Mouse (Mus musculus): Measurements from ENCODE around the gene Snrpd3. TPM values are rescaled to one million over a fixed set of nuclear protein-coding genes. Genes with fewer than 3 reads are reported as not detected.
A peak's percentile ranks its signal among the peaks of the same experiment; 100 is the strongest.

Snrpd3 gene
- polyA plus RNA-seq, 1 experiment from 2014 or later = 168 TPM

- peak; percentile 27; the same call in 1 of the 2 replicates for ATAC-seq (ENCODE audit: insufficient number of reproducible peaks, low FRiP score, low TSS enrichment, low read depth)
- peak overlapping the region; percentile 62 for H3K4me3 ChIP-seq (replicated peaks)
- H3K4me2 ChIP-seq (replicated peaks) = peak overlapping the region; percentile 99; the same call in 1 of the 2 replicates
- peaks cover 23% of the 10 kb centered on the region for H3K27me3 ChIP-seq
- no peak overlapping the region for H3K27ac ChIP-seq (replicated peaks)
- no peak overlapping the region for H3K9ac ChIP-seq
- no peaks in the 10 kb centered on the region for H3K36me3 ChIP-seq
- H3K9me3 ChIP-seq (replicated peaks) = no peaks in the 10 kb centered on the region
- WGBS = 40% methylated on average over 3 of the region's 3 CpGs
- H3K4me1 ChIP-seq = peaks cover 44% of the 10 kb centered on the region
These were observed 41.2 kb downstream of the Snrpd3 start for GRCm38 (mm10) chr10:75558515-75558914.

- no peak for ATAC-seq (ENCODE audit: insufficient number of reproducible peaks, low FRiP score, low TSS enrichment, low read depth)
- Histone ChIP-seq H3K9ac (0 out of 2 replicates have a peak overlapping the region, but pooled peaks have one; percentile 63), H3K4me2 (replicated peaks) (peak overlapping the region; percentile 99), H3K4me1 (peaks cover 44% of the 10 kb centered on the region), H3K9me3 (replicated peaks) (no peaks in the 10 kb centered on the region), H3K4me3 (replicated peaks) (peak overlapping the region; percentile 62), H3K36me3 (no peaks in the 10 kb centered on the region), H3K27ac (replicated peaks) (peak overlapping the region; percentile 58; the same call in 1 of the 2 replicates), H3K27me3 (peaks cover 23% of the 10 kb centered on the region)
- WGBS = 4% methylated on average over 14 of the region's 14 CpGs
These were observed 41.8 kb downstream of the Snrpd3 start for GRCm38 (mm10) chr10:75559041-75559675.

- Histone ChIP-seq H3K9ac (peak within 1 kb of the TSS; percentile 63), H3K27me3 (peaks cover 23% of the 10 kb centered on the region), H3K4me3 (replicated peaks) (peak within 1 kb of the TSS; percentile 62), H3K4me2 (replicated peaks) (peak within 1 kb of the TSS; percentile 99), H3K27ac (replicated peaks) (peak within 1 kb of the TSS; percentile 58), H3K9me3 (replicated peaks) (no peaks in the 10 kb centered on the region), H3K4me1 (peaks cover 44% of the 10 kb centered on the region), H3K36me3 (no peaks in the 10 kb centered on the region)
- under 1% methylated on average over 72 of the region's 75 CpGs for WGBS
- ATAC-seq (ENCODE audit: insufficient number of reproducible peaks, low FRiP score, low TSS enrichment, low read depth) = peak; percentile 37; the same call in 1 of the 2 replicates
These were observed 42.6 kb downstream of the Snrpd3 start, which contains the start of gene Lrrc75b for GRCm38 (mm10) chr10:75559676-75560548. Gene Lrrc75b, minus strand, starts transcription at chr10:75560330.

- Histone ChIP-seq H3K4me2 (replicated peaks) (peak overlapping the region; percentile 99), H3K4me1 (peaks cover 44% of the 10 kb centered on the region), H3K27me3 (peaks cover 23% of the 10 kb centered on the region), H3K36me3 (no peaks in the 10 kb centered on the region), H3K9ac (no peak overlapping the region), H3K4me3 (replicated peaks) (peak overlapping the region; percentile 62), H3K9me3 (replicated peaks) (no peaks in the 10 kb centered on the region), H3K27ac (replicated peaks) (peak overlapping the region; percentile 48; the same call in 1 of the 2 replicates)
- ATAC-seq (ENCODE audit: insufficient number of reproducible peaks, low FRiP score, low TSS enrichment, low read depth) = no peak; the same call in 1 of the 2 replicates
- 7% methylated on average over 6 of the region's 6 CpGs for WGBS
These were observed 43.2 kb downstream of the Snrpd3 start for GRCm38 (mm10) chr10:75560549-75560899.

DNA sequence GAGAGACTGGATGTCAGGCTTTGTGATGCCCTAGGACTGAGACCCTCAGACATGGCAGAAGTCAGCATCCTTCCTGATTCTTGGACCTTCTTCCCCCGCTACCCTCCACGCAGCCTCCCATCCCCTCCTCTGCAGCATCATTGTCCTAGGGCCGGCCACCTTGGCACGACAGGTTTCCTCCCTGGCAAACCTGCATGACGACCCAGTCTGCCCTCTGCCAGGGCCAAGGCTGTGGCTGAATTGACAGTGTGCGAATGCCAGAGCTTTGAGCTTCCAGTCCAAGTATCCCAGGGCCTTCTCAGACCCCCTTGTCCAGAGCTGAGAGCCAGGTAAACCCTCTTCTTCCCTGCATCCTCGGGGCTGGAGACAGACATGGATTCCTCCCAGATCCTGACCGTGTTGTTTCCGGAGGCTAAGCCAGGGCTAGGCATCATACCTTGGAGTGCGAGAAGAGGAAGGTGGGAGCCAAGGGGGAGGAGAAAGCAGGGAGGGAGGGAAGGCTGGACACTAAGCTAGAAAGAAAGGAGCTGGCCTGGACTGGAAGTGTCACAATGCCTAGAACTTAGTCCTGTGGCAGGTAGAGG, 43.8 kb downstream of the Snrpd3 start, which contains the start of gene Ggt1:
TSS of gene Ggt1 (plus strand) at position 534 of the 584 bp plus-strand sequence.
- 56% methylated on average over 10 of the region's 10 CpGs for WGBS
- ATAC-seq (ENCODE audit: insufficient number of reproducible peaks, low FRiP score, low TSS enrichment, low read depth) = no peak
- Histone ChIP-seq H3K4me3 (replicated peaks) (peak within 1 kb of the TSS; percentile 62), H3K36me3 (no peaks in the 10 kb centered on the region), H3K27me3 (peaks cover 23% of the 10 kb centered on the region), H3K9ac (no peak within 1 kb of the TSS), H3K4me1 (peaks cover 38% of the 10 kb centered on the region), H3K9me3 (replicated peaks) (no peaks in the 10 kb centered on the region), H3K27ac (replicated peaks) (peak within 1 kb of the TSS; percentile 48; the same call in 1 of the 2 replicates), H3K4me2 (replicated peaks) (peak within 1 kb of the TSS; percentile 99)

DNA sequence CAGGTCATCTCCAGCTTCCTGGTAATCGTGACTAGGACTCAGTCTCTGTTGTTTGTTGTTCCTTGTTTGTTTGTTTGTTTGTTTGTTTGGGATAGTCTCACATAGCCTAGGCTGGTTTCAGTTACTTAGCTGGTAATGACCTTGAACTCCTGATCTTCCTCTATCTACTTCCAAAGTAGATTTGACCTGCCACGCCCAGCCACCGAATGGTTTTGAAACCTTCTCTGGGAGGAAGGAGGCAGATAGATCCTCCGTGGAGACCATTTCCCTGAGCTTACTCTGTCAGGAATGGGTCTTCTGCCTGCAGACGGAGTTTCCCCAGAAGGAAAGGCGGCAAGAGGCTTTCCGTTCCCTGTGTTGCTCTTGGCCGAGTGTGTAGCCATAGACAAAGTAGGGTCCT, 45.2 kb downstream of the Snrpd3 start:
- Histone ChIP-seq H3K4me1 (peaks cover 28% of the 10 kb centered on the region), H3K9me3 (replicated peaks) (no peaks in the 10 kb centered on the region), H3K27me3 (peaks cover 23% of the 10 kb centered on the region), H3K36me3 (no peaks in the 10 kb centered on the region), H3K27ac (replicated peaks) (no peak overlapping the region), H3K9ac (no peak overlapping the region), H3K4me2 (replicated peaks) (no peak overlapping the region), H3K4me3 (replicated peaks) (no peak overlapping the region)
- ATAC-seq (ENCODE audit: insufficient number of reproducible peaks, low FRiP score, low TSS enrichment, low read depth) = no peak
- 81% methylated on average over 8 of the region's 8 CpGs for WGBS

DNA sequence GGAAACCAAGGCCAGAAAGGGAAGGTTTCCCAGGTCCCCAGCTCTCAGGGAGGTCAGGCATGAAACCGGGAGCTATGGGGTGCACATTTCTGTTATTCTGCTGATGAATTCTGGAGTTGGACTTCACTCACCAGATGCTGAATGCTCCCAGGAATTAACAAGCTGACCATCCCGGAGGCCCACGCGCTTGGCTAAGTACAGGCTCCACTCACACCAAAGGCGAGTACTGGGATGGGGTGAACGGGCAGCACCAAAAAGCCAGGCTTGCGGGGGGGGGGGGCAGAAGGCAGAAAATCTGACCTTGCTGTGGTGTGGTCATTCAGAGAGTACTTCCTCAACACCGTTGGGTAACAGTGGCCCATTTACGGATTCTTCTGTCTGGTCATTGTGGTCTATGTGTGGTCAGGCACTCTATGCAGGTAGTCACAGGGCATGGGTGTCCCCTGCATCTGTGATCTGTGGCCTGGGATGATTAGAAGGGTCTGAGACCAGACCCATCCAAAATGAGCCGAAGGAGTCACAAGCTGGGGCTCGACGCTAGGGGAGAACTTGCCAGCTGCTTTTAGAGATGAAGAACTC, 47.4 kb downstream of the Snrpd3 start:
- WGBS = 79% methylated on average over 12 of the region's 12 CpGs
- H3K9me3 ChIP-seq (replicated peaks) = no peaks in the 10 kb centered on the region
- H3K9ac ChIP-seq = no peak overlapping the region
- peaks cover 12% of the 10 kb centered on the region for H3K4me1 ChIP-seq
- ATAC-seq (ENCODE audit: insufficient number of reproducible peaks, low FRiP score, low TSS enrichment, low read depth) = no peak
- H3K4me3 ChIP-seq (replicated peaks) = no peak overlapping the region
- H3K27me3 ChIP-seq = peaks cover 22% of the 10 kb centered on the region
- no peak overlapping the region for H3K4me2 ChIP-seq (replicated peaks)
- H3K36me3 ChIP-seq = no peaks in the 10 kb centered on the region
- no peak overlapping the region for H3K27ac ChIP-seq (replicated peaks)

DNA sequence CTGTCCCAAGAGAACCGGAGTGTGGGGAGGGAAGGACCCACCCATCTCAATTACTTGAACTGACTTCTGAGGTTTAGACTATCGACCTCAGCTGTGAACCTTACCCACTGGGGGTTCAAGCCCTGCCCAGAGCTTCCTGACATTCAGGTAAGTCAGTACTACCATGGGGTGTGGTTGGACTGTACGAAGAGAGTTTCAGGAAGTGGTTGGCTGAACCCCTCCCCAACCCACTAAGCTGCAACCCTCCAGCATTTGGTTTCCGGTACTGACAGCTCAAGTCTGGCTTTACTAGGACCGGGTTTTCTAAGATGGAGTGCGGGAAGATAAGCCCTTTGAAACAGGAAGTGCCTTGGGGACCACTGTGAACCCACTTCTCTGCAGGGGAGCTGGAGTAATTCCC, 48.1 kb downstream of the Snrpd3 start:
- peaks cover 17% of the 10 kb centered on the region for H3K27me3 ChIP-seq
- WGBS = 57% methylated on average over 6 of the region's 6 CpGs
- no peaks in the 10 kb centered on the region for H3K36me3 ChIP-seq
- H3K27ac ChIP-seq (replicated peaks) = no peak overlapping the region
- peaks cover 5% of the 10 kb centered on the region for H3K4me1 ChIP-seq
- no peak overlapping the region for H3K4me3 ChIP-seq (replicated peaks)
- H3K4me2 ChIP-seq (replicated peaks) = no peak overlapping the region
- no peak overlapping the region for H3K9ac ChIP-seq
- H3K9me3 ChIP-seq (replicated peaks) = no peaks in the 10 kb centered on the region
- no peak for ATAC-seq (ENCODE audit: insufficient number of reproducible peaks, low FRiP score, low TSS enrichment, low read depth)

DNA sequence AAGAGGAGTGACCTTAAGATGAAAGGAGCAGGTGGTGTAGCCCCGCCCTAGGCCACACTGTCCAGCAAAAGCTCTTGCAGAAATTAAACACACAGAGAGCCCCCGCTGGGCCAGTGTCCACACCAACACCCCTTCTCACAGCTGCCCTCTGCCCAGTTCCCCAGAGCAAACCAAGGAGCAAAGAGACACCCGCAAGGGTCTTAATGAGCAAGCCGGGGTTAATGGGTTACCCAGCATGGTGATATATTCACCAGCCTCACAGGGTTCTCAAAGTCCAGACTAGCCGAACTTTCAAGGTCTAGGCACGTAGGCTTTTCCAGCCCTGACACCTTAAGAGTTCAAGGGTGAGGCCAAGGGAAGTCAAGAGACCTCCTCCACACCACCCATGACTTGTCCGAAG, 48.6 kb downstream of the Snrpd3 start:
- H3K4me3 ChIP-seq (replicated peaks) = no peak overlapping the region
- H3K4me2 ChIP-seq (replicated peaks) = no peak overlapping the region
- peaks cover under 1% of the 10 kb centered on the region; the same call in 1 of the 2 replicates for H3K4me1 ChIP-seq
- H3K27ac ChIP-seq (replicated peaks) = no peak overlapping the region
- H3K9me3 ChIP-seq (replicated peaks) = no peaks in the 10 kb centered on the region
- peaks cover 13% of the 10 kb centered on the region; the same call in 1 of the 2 replicates for H3K27me3 ChIP-seq
- H3K36me3 ChIP-seq = no peaks in the 10 kb centered on the region
- WGBS = 80% methylated on average over 7 of the region's 7 CpGs
- peak; percentile 30; the same call in 1 of the 2 replicates for ATAC-seq (ENCODE audit: insufficient number of reproducible peaks, low FRiP score, low TSS enrichment, low read depth)
- H3K9ac ChIP-seq = no peak overlapping the region

DNA sequence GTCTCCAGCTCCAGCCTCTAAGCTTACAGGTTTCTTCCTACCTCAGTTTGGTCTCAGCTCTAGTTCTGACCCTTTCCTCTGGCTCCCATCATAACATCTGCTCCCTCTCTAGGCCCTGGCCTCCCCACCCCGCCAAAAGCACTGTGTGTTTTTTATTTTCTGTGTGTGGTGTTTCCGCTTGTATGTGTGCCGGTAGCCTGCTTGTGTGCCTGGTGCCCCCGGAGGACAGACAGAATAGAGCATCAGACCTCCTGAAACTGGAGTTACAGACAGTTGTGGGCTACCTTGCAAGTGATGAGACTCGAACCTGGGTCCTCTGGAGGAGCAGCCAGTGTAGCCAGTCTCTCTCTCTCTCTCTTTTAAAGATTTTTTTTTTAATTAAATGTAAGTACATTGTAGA, 49.0 kb downstream of the Snrpd3 start:
- WGBS = 76% methylated on average over 5 of the region's 5 CpGs
- H3K27me3 ChIP-seq = peaks cover 9% of the 10 kb centered on the region; the same call in 1 of the 2 replicates

More for the DNA sequence above, 49.0 kb downstream of the Snrpd3 start:
- no peaks in the 10 kb centered on the region for H3K36me3 ChIP-seq
- no peak overlapping the region for H3K27ac ChIP-seq (replicated peaks)
- H3K4me3 ChIP-seq (replicated peaks) = no peak overlapping the region
- H3K9ac ChIP-seq = no peak overlapping the region
- H3K9me3 ChIP-seq (replicated peaks) = no peaks in the 10 kb centered on the region
- no peak overlapping the region for H3K4me2 ChIP-seq (replicated peaks)
- H3K4me1 ChIP-seq = no peaks in the 10 kb centered on the region
- ATAC-seq (ENCODE audit: insufficient number of reproducible peaks, low FRiP score, low TSS enrichment, low read depth) = no peak

Measured in embryonic facial prominence, embryonic 15.5 days (tissue).